Mouse (Mus musculus): ENCODE data around the gene Sap25. TPM values are rescaled to one million over a fixed set of nuclear protein-coding genes. Genes with fewer than 3 reads are reported as not detected.

Sap25 gene
- polyA plus RNA-seq (2015; fragmentation: Illumina TruSeq; extraction: RNeasy Lipid Tissue Mini Kit (QIAGEN cat#74804); ENCODE audit: low read depth, low replicate concordance): 4.2 TPM

DNA sequence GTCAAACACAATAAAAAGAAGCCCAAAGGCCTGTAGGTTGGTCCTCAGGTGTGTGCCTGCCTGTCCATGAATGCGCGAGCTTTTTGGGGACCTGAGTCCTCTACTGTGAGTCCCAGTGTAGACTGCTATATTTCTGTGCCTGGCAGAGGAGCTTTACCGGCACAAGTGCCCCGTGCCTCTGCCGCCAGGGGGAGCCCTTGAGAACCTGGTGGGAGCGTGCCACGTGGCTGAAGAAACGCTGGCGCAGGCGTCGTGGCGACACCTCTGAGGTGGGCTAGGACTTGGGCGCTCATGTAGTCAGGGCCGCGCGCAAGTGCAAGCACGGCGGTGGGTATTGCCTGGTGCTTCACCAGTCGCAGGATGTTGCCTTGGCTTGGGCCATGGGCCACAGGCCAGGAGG is at the start of gene Sap25:
Gene Sap25 (plus strand): TSS at position 281 of the 400 bp plus-strand sequence.

DNA sequence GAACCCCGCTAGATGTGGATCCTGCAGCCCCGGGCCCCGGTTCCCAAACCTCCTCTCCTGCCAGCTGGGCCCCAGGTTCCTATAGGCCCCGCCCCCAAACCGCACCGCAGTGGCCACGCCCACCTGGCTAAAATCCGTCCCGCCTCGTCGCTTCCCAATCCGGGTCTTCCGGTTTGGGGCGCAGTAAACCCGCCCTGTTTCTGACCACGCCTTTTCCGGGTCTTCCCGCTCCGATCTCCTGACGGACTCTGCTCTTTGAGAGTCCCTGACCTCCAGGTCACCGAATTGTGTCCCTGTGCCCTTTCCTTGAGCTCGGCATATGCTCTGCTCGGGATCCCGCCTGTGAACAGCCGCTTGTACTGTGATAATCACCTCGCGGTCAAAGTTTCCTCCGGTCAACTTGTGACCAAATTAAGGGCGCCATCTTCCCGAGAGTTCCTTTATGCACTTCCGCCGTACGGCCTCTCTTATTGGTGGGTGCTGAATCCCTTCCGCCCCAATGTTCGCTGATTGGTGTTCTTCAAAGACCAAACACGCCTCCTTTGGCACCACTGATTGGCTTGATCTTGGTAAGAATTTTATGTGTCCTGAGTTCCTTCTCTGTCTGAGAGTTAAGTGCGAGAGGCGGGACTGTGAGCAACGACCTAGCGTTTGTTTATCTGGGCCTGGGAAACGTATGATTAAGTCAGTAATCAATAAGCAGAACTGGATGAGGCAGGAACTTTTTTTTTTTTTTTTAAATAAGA is 40.3 kb upstream of the Sap25 start, which contains the start of gene Mospd3:
Gene Mospd3 (minus strand): TSS at position 440 of the 746 bp plus-strand sequence.

DNA sequence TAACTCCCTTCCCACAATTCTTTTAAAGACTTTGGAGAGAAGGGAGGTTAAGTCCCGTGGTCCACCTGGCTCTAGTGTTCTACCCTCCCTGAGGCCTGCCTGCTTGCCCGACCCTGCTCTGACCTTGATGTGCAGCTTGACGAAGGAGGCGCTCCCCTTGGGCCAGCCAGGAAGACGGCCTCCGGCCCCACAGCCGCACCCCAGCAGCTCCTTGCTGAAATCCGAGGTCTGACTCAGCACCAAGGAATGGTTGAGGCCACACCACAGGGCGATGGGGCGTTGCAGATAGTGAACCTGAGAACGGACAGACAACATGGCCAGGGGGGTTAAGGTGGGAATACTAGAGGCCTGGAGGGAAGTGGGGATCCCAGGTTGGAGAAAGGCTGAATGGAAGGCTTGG is 27.6 kb upstream of the Sap25 start, which contains the start of gene Pcolce:
Gene Pcolce (minus strand): TSS at position 235 of the 400 bp plus-strand sequence.

DNA sequence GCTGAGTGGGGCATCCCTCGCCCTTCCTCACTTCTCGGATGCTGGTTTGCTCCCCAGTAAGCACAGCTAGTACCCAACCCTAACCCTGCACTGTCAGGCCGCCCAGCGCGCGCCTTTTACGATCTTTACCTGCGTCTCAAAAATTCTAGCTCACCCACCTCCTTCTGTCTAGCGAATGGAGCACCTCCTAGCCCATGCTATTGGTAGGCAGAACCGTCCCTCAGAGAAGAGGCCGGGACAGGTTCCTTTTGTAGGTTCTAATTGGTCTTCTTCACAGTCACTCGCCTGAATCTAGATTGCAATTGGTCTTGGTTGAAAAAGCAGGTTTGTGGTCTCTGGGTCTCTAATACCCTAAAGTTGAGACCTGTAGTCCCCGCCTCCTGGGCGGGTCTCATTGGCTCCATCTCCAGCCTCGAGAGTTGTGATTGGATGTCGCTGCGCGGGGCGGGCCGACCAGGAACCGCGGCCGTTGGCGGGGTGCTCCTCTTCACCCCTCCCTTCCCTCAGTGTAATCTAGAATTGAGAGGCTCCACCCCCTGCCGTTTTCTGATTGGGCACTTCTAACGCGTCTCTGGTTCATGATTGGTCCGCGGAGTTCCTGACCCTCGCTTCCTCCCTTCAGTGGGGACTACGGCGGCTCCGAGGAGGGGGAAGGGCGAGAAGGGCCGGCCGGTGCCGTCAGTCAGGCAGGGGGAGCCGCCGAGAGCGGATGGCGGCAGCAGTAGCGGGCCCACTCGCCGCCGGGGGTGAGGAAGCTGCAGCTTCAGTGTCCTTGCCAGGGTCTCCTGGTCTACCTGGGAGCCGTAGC is 12.4 kb upstream of the Sap25 start, which contains the start of the genes Fbxo24, Lrch4 and Gm20605:
Gene Fbxo24 (minus strand): TSS at position 505 of the 808 bp plus-strand sequence.
Gene Lrch4 (plus strand): TSS at position 624 of the 808 bp plus-strand sequence.
Gene Gm20605 (plus strand): TSS at position 678 of the 808 bp plus-strand sequence.

DNA sequence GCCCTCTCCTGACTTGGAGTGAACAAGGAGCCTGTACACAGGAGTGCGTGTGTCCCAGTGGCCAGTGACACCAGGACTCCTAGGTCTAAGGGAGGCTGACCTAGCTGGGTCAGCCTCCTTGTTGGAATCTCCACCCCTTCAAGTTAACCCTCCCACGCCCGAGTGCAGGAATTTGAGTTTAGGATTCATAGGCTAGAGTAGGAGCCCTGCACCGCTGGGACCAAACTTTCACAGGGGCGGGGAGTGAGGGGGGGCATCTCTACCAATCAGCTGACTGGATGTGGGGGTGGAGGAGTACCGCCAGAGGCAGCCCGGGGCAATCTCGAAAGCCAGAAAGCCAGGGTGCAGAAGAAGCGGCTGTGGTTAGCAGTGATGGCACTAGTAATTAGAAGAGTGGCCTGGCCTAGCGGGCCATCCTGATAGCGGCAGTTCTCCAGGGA is 4.5 kb downstream of the Sap25 start, which contains the start of gene Irs3:
Gene Irs3 (minus strand): TSS at position 63 of the 440 bp plus-strand sequence.

DNA sequence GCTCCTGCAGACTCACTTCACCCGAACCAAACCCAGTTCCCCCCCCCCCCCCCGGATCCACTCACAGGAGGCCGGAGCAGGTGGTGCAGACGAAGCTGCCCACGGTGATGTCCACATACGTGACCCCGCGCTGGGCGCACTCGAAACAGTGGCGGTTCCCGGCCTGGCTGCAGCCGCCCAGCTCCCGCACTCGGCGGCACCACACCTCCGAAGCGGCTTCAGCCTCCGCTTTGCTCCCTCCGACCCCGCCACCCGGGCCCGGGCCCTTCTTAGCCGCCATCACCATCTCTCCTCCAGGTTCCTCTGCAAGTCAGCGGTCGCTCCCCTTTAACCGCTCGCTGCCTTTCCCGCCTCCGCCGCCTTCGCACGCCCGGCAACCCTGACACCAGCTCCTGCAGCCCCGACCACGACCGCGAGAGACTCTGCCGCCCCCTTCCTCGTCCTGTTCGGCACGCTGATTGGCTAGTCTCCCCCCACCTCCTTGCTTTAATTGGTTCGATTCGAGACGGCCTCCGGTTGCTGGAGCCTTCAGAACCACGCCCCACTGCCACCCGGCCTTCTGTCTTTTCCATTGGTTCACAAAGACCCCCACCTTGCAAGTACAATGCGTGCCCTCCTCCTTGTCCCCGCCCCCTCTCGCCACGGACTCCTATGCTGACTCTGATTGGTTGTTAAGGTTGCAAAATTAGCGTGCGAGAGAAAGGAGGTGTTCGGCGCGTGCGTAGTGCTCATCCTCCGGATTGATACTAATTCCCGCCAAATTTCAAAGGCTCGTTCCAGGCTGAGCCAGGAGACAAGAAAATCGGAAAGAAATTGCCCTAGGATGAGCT is 43.4 kb downstream of the Sap25 start, which contains the start of gene Agfg2:
Gene Agfg2 (minus strand): TSS at position 433 of the 830 bp plus-strand sequence.

Other genes starting within 250 kb of the Sap25 start
- 0.09 TPM for gene Zan, start 164.3 kb upstream of the Sap25 start, polyA plus RNA-seq (2015; fragmentation: Illumina TruSeq; extraction: RNeasy Lipid Tissue Mini Kit (QIAGEN cat#74804); ENCODE audit: low read depth, low replicate concordance)
- gene Pop7, start 138.8 kb upstream of the Sap25 start, polyA plus RNA-seq (2015; fragmentation: Illumina TruSeq; extraction: RNeasy Lipid Tissue Mini Kit (QIAGEN cat#74804); ENCODE audit: low read depth, low replicate concordance): 31.7 TPM
- gene Gigyf1, start 122.8 kb upstream of the Sap25 start, polyA plus RNA-seq (2015; fragmentation: Illumina TruSeq; extraction: RNeasy Lipid Tissue Mini Kit (QIAGEN cat#74804); ENCODE audit: low read depth, low replicate concordance): 28.4 TPM
- gene Epo, start 108.1 kb upstream of the Sap25 start, polyA plus RNA-seq (2015; fragmentation: Illumina TruSeq; extraction: RNeasy Lipid Tissue Mini Kit (QIAGEN cat#74804); ENCODE audit: low read depth, low replicate concordance): not detected
- 511 TPM for gene Gnb2, start 107.8 kb upstream of the Sap25 start, polyA plus RNA-seq (2015; fragmentation: Illumina TruSeq; extraction: RNeasy Lipid Tissue Mini Kit (QIAGEN cat#74804); ENCODE audit: low read depth, low replicate concordance)
- 130 TPM for gene Actl6b, start 87.8 kb upstream of the Sap25 start, polyA plus RNA-seq (2015; fragmentation: Illumina TruSeq; extraction: RNeasy Lipid Tissue Mini Kit (QIAGEN cat#74804); ENCODE audit: low read depth, low replicate concordance)
- gene Tfr2, start 71.5 kb upstream of the Sap25 start, polyA plus RNA-seq (2015; fragmentation: Illumina TruSeq; extraction: RNeasy Lipid Tissue Mini Kit (QIAGEN cat#74804); ENCODE audit: low read depth, low replicate concordance): 7.5 TPM
- gene Mospd3, start 40.3 kb upstream of the Sap25 start, polyA plus RNA-seq (2015; fragmentation: Illumina TruSeq; extraction: RNeasy Lipid Tissue Mini Kit (QIAGEN cat#74804); ENCODE audit: low read depth, low replicate concordance): 19.5 TPM
- 12.1 TPM for gene Pcolce, start 27.6 kb upstream of the Sap25 start, polyA plus RNA-seq (2015; fragmentation: Illumina TruSeq; extraction: RNeasy Lipid Tissue Mini Kit (QIAGEN cat#74804); ENCODE audit: low read depth, low replicate concordance)
- gene Fbxo24, start 12.3 kb upstream of the Sap25 start, polyA plus RNA-seq (2015; fragmentation: Illumina TruSeq; extraction: RNeasy Lipid Tissue Mini Kit (QIAGEN cat#74804); ENCODE audit: low read depth, low replicate concordance): not detected
- gene Lrch4, start 12.2 kb upstream of the Sap25 start, polyA plus RNA-seq (2015; fragmentation: Illumina TruSeq; extraction: RNeasy Lipid Tissue Mini Kit (QIAGEN cat#74804); ENCODE audit: low read depth, low replicate concordance): 10.6 TPM
- gene Gm20605, start 12.2 kb upstream of the Sap25 start, polyA plus RNA-seq (2015; fragmentation: Illumina TruSeq; extraction: RNeasy Lipid Tissue Mini Kit (QIAGEN cat#74804); ENCODE audit: low read depth, low replicate concordance): 8.3 TPM
- gene Irs3, start 4.4 kb downstream of the Sap25 start, polyA plus RNA-seq (2015; fragmentation: Illumina TruSeq; extraction: RNeasy Lipid Tissue Mini Kit (QIAGEN cat#74804); ENCODE audit: low read depth, low replicate concordance): not detected
- gene Agfg2, start 43.4 kb downstream of the Sap25 start, polyA plus RNA-seq (2015; fragmentation: Illumina TruSeq; extraction: RNeasy Lipid Tissue Mini Kit (QIAGEN cat#74804); ENCODE audit: low read depth, low replicate concordance): 33.0 TPM
- 57.5 TPM for gene Nyap1, start 100.3 kb downstream of the Sap25 start, polyA plus RNA-seq (2015; fragmentation: Illumina TruSeq; extraction: RNeasy Lipid Tissue Mini Kit (QIAGEN cat#74804); ENCODE audit: low read depth, low replicate concordance)
- 226 TPM for gene Tsc22d4, start 104.4 kb downstream of the Sap25 start, polyA plus RNA-seq (2015; fragmentation: Illumina TruSeq; extraction: RNeasy Lipid Tissue Mini Kit (QIAGEN cat#74804); ENCODE audit: low read depth, low replicate concordance)
- gene Ppp1r35, start 137.5 kb downstream of the Sap25 start, polyA plus RNA-seq (2015; fragmentation: Illumina TruSeq; extraction: RNeasy Lipid Tissue Mini Kit (QIAGEN cat#74804); ENCODE audit: low read depth, low replicate concordance): 25.6 TPM
- 32.0 TPM for gene Mepce, start 146.3 kb downstream of the Sap25 start, polyA plus RNA-seq (2015; fragmentation: Illumina TruSeq; extraction: RNeasy Lipid Tissue Mini Kit (QIAGEN cat#74804); ENCODE audit: low read depth, low replicate concordance)
- 9.6 TPM for gene Zcwpw1, start 146.5 kb downstream of the Sap25 start, polyA plus RNA-seq (2015; fragmentation: Illumina TruSeq; extraction: RNeasy Lipid Tissue Mini Kit (QIAGEN cat#74804); ENCODE audit: low read depth, low replicate concordance)
- 1.0 TPM for gene Pilra, start 194.9 kb downstream of the Sap25 start, polyA plus RNA-seq (2015; fragmentation: Illumina TruSeq; extraction: RNeasy Lipid Tissue Mini Kit (QIAGEN cat#74804); ENCODE audit: low read depth, low replicate concordance)
- not detected for gene Pilrb1, start 216.8 kb downstream of the Sap25 start, polyA plus RNA-seq (2015; fragmentation: Illumina TruSeq; extraction: RNeasy Lipid Tissue Mini Kit (QIAGEN cat#74804); ENCODE audit: low read depth, low replicate concordance)
- not detected for gene Pilrb2, start 230.5 kb downstream of the Sap25 start, polyA plus RNA-seq (2015; fragmentation: Illumina TruSeq; extraction: RNeasy Lipid Tissue Mini Kit (QIAGEN cat#74804); ENCODE audit: low read depth, low replicate concordance)